Mouse (Mus musculus): Measurements from ENCODE around the gene Mxd4.
A peak's percentile ranks its signal among the peaks of the same experiment; 100 is the strongest.

Gene Mxd4

GRCm38 (mm10) chr5:34170726-34171125, 16.8 kb downstream of the Mxd4 start:
- no peak for DNase-seq (ENCODE audit: low spot score in 2 of 2)

DNA sequence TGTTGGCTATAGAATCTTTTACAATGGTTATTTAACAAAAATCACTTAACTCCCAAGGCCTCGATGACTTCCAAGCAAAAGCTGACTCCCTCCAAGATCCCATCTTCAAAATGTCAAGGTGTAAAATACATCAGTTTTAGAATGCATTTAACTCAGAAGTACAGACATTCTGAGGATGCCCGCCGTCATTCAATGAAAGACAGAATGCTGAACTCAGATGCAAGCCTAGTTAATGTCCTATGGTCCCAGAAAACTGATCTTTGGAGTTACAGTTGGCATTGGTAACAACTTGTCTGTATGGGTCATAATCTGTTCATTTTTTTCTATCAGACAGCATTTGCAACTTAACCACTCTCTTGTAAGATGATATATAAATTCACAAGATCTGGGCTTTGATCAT, 17.6 kb downstream of the Mxd4 start:
- no peak for DNase-seq (ENCODE audit: low spot score in 2 of 2)

DNA sequence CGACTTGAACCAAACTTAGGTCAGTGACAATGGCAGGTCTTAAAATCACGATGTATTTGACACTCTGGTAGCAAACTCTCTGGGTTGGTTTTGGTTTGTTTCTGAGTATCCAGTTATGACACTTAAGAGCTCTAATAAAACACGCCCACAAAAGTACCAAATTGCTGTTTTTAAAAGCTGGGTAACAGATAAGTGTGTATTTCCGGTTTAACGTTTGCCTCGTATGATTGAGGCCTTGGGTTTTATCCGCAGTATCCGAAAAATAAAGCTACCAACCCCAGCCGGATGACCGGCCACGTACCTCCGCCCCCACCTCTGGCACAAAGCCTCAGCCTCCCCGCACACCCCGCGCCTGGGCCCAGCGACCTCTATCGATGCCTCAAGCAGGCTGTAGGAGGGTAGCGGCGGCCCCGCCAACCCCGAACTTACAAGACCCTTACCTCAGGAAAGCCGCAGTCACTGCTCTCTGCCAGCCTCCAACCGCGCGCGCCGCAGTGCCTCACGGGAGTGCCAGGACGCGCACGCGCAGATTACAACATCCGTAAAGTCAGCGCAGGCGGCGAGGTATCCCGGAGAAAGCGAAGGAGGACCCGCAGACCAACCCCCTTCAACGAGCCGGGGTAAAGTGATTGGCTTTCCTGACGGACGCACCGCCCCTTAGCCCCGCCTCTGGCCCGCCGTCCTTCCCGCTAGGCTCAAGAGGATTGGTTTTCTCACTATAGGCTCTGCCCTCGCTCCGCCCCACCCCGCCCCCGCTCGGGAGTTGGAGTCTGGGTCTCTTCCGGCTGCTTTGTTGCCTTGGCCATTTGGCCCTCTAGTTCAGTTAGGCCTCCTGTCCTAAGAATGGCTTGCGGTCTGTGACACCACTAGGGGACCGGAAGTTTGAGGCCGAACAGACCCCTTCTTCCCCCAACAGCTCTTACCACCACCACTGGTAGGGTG, 18.3 kb downstream of the Mxd4 start, which contains the start of the genes Poln and Haus3:
TSS of gene Poln (minus strand) at position 499 of the 942 bp plus-strand sequence.
TSS of gene Haus3 (minus strand) at position 578 of the 942 bp plus-strand sequence.
- DNase-seq (ENCODE audit: low spot score in 2 of 2) = peak; percentile 94 to 96

GRCm38 (mm10) chr5:34167857-34168256, 19.7 kb downstream of the Mxd4 start:
- DNase-seq (ENCODE audit: low spot score in 2 of 2) = no peak

DNA sequence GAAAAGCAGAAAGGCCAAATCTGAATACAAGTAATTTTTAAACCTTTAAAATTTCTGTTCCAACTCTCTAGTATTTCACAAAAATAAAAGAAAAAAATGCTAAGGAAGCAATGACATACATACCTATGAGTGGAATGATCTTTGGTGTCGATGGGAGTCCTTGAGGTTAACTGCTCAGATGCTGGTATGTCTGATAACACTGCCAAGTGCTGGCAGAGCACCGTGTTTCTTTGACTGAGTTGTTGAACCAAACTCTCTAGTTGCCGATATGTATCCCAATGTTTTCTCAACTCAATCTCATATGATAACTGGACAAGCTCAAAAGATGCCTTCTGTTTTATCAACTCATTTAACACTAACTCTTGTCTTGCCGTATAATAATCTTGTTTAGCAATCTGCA, 21.7 kb downstream of the Mxd4 start:
- DNase-seq (ENCODE audit: low spot score in 2 of 2) = no peak

DNA sequence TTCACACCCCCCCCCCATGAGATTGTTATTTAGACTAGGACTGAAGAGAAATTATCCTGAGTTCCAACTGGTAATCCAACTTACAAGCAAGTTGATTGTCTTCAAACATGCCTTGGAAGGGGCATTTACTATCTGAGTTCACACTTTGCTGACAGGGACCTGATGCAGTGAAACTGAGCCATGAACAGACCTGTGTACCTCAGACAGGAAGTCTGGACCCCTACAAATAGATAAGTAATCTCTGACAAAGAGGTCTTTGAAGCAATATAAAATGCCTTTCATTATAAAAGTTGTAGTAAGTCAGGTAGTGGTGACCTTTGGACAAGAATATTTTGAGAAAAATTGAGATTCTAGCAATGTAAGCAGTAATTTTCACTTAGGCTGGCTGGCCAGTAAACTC, 39.0 kb downstream of the Mxd4 start:
- no peak for DNase-seq (ENCODE audit: low spot score in 2 of 2)

DNA sequence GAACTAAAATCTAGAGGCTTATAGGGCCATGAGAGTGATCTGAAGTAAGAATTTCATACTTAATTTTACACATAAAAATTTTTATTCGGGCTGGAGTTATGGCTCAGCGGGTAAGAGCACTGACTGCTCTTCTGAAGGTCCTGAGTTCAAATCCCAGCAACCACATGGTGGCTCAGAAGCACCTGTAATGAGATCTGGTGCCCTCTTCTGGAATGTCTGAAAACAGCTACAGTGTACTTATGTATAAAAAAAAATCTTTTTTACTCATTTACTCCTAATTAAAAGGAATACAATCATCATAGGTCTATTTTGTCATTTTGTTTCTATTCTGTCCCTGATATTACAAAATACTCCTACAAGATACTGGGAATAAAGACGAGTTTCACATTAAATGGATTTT, 40.0 kb downstream of the Mxd4 start:
- DNase-seq (ENCODE audit: low spot score in 2 of 2) = no peak

DNA sequence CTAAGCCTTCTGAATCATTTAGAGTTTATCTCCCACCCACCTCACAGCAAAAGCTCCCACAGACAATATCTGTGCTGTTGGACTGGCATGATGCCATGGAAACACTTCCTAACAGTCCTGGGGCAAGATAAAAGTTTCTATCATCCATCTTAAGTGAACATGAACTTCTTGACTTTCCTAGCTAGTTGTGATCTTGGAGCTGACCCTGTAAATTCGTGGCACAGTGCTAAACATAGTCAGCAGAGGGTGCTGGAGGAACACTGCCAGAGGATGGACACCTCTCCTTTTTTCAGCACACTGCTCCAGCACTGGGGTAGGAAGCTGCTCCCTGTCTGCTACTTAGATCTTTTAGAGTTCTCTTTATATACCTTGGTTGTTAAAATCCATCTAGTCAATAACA, 47.8 kb downstream of the Mxd4 start:
- no peak for DNase-seq (ENCODE audit: low spot score in 2 of 2)

DNA sequence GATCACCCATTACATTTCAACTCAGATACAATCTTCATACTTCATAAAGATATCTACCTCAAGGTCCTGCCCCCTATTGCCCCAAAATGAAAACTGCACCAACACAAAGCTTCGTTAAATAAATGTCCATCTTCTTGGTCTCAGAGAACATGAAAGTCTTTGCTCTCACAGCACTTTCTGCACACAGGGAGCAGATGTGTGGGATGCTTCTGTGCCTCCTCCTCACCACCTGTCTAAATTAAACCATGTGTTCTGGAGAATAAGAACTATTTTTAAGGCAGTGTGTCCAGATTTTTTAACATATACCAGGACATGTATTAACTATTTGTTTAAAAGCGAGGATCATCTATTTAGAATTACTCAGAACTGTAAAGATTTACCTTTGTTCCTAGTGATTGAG, 54.8 kb downstream of the Mxd4 start:
- no peak for DNase-seq (ENCODE audit: low spot score in 2 of 2)

DNA sequence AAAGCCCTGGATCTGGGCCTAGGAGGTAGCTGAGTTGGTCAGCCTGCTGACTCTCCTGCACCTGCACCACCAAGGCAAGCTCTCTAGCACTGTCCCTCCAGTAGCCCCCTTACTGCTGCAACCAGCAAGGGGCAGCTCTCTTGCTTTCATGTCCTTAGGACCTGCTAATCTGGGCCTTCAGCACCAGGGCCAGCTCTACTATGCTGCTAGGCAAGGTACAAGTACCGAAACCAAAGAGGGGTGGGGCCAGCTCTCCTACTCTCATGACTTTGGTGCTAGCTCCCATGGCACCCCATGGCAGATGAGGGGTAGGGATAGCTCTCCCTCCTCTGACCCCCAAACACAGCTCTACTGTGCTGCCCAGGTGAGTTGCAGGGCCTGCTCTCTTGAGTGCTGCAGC, 63.4 kb downstream of the Mxd4 start:
- DNase-seq (ENCODE audit: low spot score in 2 of 2) = no peak

Data from urinary bladder, adult 18-20 months (tissue).